Mouse (Mus musculus) embryo, embryonic 11.5 days (tissue): ENCODE measurements around the gene Myb.

Source experiments
- DNase-seq: peaks from one replicate; pipeline ENCODE4 v3.0.0-alpha.2; 2012; ENCODE audit warnings: low read depth, low spot score

Myb gene

DNA sequence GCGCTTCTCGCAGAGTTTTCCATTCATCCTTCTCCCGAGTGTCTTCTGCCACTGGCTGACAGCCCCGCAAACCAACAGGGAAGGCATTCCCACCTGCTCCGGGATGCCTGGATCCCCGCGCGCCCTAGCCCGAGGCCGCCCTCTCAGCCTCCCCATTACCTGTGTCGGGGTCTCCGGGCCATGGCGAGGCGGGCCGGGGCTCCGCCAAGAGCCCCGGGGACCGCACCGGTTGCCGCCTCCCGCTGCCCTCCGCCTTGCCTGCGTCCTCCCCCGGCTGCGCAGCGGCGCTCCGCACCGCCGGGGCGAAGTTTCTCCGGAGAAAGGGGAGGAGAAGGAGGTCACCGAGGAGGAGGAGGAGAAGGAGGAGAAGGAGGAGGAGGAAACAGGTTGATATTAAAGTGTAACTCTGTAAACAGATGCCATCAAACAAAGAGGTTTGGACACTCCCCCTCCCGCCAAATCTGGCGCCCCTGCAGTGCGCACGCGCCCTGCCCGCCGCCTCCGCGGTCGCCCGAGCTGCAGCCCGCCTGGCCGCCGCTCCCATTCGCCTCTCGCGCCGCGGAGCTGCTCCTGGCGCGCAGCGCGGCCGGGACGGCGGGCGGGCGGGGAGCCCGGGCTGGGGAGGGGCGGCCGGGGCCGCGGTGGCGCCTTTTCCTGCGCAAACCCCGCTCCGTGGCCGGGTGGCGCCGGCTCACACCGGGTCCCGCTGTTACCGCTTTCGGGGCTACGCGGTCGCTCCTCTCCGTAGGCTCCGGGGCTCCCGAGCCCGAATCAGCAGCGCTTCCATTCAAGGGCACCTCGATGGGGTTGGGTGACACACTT, at the start of gene Myb:
TSS of gene Myb (minus strand) at position 448 of the 822 bp plus-strand sequence.
- DNase-seq = peak; percentile 68

DNA sequence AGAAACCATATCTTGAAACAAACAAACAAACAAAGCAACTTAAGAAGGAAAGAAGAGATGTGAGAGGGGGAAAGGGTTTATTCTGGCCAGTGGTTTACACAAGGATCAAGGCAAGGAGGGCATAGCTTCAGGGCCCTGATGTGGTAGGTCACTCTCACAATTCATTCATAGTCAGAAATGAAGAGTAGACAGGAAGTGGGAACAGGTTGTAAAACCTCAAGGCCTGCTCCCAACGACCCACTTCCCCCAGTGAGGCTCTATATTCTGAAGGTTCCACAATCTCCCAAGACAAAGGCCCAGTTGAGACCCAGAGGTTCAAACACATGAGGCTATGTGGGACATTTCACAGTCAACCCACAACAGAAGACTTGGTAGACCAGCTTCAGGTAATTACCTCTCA, 46.6 kb upstream of the Myb start:
- DNase-seq = no peak

DNA sequence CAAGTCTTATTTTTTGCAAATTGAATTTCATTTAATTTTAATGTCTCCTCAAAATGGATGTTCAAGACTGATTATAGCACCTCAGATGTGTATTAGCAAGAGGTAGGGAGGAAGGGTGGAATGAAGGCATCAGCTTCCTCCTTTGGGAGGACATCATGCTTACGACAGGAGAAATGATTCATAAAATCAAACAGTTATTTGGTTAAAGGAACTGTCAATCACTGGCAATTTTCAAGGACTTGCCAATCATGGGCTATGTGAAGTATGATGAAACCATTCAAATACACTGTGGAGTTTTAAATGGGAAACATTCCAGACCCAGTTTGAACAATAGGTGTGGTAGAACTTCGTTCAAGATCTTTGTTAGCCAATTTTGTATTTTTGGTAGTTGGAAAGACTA, 45.4 kb upstream of the Myb start:
- DNase-seq = no peak

DNA sequence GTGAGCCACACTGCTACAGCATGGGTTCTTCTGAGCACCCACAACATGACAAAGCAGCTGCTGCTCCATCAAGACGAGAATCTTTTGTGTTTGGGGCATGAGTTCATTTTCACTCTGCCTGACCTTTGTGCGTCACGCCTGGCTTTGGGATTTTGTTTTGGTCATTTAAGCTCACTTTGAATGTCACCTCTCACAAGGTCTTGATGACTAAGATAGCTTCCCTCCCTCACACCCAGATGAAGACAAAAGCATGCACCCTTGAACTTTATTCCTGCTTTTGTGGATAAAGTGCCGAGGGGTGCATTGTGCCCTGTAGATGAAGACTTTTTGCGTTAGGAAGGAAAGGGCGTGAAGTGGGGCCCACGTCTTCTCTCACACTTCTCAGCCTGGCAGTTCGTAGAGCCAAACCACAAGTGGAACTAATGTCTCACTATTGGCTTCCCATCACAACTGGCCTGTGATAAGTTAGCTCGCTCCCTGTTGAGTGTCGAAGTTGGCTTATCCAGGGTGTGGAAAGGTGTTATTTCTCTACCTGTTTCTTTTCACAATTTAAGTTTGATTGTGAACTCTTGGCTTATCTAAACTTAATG, 43.8 kb upstream of the Myb start:
- DNase-seq = no peak

DNA sequence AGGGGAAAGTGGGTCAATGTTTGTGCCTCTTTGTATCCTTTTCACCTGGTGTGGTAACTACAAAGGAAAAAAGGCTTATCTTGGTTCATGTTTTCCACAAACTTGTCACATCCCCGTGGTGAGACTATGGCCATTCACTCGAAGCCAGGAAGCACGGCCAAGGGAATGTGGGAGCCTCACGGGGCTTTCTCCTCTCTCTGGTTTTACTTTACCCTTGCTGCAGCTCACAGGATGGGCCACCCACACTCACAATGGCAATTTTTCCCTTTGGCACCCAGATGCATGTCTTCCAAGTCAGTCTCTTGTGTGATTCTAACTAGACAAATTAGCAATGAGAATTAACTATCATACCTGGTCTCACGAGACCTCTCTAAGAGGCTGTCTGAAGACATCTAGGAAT, 43.1 kb upstream of the Myb start:
- DNase-seq = no peak

DNA sequence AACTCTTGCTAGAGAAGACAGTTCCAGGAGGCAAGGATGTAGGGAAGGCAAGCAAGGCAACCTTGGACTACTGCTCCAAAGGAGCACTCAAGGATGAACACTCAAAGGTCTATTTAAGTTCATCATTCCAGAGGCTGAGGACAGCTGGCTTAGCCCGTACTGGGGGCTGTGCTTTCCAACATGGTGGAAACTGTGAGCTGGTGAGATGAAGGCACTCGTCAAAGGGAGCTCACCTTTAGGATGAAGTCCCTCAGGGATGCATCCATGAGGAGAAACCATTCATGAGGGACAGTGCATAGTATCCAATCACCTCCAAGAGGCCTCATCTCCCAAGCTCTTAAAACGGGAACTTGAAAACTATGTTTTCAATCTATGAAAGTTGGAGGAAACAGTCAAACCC, 42.7 kb upstream of the Myb start:
- DNase-seq = no peak

DNA sequence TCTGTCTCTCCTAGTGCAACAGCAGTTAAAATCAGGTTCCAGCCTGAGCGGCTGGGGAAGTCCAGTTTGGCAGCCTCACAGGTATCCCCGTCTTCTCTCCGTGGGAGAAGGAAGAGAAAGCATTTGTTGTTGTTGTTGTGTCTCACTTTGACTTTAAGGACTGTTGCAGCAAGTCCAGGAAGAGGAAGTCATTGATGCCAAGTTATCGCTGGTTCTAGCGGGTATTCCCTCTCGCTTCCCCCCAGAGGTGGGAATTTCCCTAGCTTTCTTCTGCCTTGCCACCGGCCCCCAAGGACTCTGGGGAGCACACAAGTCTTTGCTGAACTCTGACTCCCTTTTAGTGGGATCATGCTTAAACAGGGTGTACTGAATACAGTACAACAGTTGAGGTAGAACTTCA, 40.0 kb upstream of the Myb start:
- no peak for DNase-seq

DNA sequence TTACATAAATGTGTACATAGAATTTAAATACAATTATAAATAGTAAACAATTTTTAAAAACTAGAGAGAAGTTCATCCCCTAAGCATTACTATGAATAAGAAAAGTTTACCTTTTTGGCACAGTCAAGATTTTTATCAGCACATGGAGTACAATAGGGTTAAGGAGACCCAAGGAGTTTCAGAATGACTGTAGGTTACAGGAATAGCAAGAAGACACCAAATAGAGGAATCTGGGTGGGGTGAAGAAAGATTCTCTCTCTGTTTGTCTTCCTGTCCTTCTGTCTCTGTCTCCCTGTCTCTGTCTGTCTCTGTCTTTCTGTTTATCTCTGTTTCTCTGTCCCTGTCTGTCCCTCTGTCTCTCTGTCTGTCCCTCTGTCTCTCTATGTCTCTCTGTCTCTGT, 39.5 kb upstream of the Myb start:
- no peak for DNase-seq

DNA sequence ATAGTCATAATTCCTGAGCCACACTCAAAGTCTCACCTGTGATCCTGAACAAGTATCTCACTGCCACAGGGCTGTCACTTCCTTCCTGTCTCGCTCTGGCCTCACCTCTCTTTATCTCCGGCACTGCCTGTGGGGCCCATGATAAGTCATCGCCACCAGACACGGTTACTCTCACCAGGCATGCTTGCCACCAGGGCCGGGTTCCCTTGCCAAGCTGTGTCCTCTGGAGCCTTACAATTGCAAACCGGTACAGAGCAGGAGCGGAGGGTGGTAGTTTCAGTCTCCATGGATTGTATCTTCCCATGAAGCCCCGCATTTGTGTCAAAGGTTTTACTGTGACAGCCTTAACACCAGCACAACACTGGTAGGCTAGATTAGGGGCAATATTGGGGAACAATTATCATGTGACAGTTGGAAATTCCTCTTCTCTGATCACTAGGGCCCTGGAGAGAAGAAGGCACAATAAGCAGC, 35.9 kb upstream of the Myb start:
- DNase-seq = no peak

DNA sequence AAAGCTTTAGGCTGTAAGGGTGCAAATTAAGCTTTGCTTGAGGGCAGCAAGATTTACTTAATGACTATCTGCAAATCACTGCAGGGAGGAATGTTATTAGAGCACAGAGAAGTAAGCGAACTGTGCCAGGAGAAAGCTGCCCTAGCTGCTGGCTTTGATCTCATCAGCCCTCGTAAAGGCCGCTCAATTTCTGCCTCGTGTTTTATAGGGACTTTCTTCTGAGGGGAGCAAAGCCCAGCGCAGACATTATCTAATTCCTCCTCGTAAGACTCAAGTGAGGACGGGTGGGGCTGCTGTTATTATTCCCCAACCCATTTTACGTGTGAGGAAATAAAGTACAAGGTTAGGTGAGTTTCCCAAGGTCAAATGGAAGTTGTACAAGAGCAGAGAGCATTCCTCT, 34.8 kb upstream of the Myb start:
- DNase-seq = no peak

DNA sequence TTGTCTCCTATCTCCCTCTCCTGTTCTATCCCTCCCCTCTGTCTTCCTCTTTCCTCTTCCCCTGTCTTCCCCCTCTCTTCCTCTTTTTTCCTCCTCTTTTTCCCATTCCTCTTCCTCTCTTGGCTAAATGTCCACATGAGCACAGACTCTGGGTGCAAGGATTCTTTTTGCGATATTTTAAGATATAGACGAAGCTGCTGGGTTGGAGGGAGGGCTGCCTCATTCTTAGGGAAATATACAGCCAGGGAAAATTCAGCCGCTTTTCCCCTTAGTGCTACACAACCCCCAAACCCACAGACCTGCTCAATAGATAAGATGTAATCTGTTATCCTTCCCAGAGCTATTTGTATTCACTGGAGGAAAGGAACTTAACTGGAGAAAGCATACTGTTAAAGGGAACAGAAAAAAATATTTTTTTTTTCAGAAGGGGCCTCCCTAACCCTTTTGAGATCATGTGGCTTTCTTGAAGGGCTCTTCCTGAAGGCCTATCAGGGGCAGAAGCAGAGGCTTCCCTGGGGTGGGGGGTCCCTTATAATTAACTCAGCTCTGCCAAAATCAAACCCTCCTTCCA, 33.2 kb upstream of the Myb start:
- no peak for DNase-seq

DNA sequence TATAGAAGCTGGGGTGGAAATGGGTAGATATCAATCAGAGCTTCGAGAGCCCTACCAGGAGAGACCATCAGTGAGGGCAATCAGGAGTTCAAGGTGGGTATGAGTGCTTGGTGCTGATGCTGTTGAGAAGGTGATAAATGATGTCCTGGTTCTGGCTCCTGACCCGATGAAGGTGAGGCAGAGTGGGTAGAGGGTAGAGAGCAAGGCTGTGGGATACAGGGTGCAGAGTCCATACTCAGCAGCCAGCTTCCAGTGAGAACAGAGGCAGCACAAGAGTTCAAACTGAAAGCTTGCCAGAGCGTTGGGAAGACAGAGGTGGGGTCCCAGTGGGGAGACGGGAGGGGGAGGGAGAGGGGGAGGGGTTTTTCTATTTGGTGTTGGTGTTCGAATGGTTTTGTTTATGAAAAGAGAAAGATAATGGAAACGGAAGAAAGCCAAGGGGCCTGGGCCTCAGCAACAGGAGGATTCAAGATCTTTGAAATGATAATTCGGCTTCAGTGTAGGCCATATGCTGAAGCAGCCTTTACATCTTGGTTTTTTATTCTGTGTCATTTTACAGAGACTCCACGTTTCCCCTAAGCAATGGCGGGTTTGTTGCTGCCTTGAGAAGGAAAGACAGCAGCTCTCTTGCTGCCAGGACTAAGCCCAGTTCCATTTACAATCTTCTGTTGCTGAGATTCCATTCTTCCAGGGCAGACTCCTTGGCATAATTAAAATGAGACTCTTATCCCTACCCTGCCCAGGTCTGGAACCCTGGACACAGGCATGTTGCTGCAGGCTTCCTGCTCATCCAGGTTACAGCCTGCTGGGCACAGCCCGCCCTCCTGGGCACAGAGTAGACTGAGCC, 32.5 kb upstream of the Myb start:
- DNase-seq = no peak

DNA sequence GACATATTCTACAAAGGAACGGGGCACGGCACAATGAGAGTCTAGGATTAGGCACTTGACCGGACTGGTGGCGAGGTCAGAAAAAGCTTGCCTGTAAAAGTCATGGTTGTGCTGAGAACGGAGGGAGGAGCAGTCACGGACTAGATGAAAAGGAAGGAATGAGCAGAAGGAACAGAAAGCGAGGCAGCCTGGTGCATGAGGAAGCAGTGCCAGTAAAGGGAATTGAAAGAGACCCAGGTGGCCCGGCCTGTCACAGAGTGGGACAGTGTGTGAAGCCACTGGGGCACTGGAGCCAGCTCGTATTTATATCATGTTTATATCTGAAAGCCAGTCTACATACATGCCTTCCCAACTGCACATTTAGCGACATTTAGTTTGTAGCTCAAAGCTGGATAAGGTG, 31.7 kb upstream of the Myb start:
- DNase-seq = no peak

DNA sequence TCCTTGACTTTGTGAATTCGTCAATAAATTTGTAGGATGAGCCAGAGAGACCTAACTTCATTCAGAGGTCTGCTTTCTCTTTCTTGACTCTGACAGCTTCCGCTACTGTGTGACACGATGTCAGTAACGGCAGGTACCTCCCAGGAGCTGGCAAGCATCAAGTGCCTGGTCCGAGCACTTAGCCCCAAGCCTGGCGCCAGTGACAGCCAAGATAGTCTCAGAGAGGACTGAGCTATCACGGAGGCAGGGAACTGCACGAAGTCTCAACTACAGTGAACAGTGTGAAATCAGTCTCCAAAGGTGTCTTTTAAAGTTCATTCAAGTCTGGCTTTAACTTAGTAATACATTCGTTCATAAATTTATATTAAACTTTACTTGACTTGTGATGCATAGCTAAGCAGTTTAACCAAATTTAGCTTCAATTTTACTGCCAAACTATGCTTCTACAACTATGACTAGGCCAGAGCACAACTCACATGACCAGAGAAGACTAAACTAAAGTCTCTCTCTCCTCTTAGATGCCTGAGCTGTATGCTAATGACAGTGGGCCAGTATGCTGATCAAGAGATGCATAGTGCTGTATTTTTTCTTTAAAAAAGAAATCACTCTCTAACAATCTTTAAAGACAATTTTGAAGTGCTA, 29.1 kb upstream of the Myb start:
- no peak for DNase-seq

DNA sequence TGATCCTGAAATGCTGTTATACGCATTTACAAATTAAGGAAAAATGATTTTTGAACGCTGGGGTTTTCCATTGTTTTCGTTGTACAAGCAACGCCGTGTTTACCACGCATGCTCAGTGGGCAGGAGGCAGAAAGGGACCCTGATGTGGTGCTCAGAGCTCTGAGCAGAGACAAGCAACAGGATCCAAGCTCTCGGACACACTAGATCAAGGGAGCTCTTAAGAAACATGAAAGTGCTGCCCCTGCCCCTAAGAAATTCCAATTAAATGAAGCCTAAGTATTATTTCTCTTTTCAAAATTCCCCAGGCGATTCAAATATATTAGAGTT, 28.5 kb upstream of the Myb start:
- no peak for DNase-seq

DNA sequence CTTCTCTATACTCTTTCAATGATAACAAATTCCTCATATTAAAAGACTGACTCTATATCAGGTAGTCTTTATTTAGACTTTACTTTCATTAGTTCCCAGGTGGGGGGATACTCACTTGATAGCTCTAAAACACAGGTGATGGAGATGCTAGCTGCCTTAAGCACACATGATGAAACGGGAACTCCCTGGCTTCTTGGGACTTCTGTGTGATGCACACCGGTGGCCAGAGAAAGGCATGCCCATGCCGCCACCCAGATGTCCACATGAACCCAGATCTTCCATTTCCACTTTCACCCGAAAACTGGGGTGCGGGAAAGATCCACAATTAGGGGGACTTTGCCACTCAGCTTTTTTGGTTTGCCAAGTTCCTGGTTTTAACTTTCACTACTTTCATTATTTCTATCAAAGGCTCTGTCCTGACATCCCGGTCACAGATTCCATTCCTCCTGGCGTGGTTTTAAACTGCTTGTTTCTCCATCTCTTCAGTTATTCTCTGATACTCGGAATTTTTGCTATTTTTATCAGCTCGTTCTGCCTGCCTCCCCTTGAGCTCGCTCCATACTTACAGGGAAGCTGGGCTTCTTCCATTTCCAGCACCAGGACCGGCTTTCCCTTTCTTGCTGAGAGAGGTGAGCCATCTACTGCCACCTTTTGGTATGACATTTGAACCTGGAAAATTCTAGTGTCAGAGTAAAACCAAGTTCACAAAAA, 27.9 kb upstream of the Myb start:
- DNase-seq = peak; percentile 36

DNA sequence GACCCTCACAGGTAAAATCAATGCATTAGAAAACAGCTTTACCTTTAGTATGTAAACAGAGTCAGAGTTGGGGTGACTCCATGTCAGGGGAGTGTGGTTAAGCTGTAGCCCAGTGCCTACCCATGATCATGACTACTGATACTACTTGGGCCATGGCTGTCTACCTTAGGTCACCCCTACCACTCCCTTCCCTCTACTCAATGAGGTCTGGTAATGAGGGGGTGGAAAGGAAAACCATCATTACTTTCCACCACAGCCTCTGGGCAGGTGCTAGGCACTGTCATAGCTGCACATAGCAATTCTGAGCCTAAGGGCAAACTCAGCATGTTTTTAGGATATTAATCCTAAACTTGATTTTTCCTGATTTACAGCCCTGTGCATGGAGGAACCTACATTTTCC, 27.1 kb upstream of the Myb start:
- DNase-seq = no peak

DNA sequence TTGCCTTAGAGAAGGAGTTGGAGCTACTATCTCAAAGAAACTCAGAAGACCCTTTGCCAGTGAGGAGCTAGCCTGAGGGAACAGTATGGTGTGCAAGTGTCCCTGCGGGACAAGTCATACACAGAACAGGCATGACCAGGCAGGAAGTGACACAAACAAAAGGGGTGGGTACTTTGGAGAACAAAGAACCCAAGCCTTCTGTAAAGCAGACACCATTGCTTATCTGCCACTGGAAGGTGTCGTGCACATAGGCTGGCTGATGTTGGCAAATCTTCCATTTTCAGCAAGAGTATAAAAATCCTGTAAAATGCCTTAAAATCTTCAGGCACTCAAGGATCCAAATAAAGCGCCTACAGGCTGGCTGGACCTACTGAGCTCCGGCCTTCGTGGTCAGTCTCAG, 25.9 kb upstream of the Myb start:
- no peak for DNase-seq

DNA sequence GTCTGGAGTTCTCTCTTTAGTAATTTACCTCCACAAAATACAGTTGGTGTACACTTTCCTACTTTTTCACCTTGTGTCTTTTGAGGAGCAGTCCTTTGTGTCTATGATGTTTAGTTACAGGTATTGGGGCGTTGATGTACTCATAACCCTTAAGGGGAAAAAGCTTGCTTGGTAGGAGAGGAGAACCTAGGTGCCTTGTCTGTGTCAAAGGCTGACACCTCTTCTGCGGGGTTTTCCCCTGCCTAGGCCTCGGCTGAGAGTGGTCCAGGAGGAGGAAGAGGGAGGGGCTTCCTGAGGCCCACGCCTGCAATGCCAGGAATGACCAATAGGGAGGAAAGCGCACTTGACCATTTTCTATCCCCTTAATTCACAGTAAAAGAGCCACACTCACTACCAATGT, 17.9 kb upstream of the Myb start:
- DNase-seq = no peak

DNA sequence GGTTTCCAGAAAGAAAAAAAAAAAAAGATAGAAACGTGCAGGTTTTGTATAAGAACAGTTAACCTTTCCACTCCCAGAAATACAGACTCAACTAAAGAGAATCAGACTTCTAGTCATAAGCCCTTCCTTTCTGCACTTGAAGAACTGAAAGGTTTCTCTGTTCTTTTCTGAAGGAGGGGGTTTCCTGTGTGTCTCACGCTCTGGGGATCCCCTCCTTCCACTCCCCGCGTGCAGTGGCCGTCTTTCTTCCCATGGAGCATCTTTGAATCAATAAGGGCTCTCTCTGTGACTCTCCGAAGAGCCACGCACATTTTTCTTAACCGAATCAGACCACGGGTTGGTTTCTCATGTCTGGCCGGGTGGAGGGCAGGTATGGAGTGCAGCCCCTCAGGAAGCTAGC, 17.5 kb upstream of the Myb start:
- DNase-seq = no peak

DNA sequence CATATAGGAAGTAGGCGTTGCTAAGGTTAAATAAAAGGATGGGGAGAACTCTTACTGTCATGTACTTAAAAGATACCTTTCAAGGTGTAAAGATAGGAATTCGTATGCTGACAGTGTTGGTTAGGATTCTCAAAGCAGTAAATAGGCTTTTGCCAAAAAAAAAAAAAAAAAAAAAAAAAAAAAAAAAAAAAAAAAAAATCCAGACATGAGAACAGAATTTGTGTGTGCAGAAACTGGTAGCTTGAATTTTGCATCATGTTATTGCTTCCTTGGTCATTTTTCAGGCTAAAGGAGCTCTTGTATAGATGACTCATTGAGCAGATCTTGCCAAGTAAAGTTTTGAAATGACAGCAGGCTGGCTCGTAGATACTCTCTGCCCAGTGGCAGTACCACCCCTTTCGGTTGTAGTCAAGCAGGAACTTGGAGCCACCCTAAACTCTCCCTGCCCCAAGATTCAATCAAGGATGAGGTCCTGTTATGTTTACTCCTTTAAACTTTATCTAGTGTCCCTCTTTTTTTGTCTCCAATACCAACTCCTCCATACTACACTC, 11.9 kb upstream of the Myb start:
- DNase-seq = no peak
